Mouse (Mus musculus) heart, postnatal 0 days (tissue): Measurements from ENCODE around the gene Syt2. TPM values are rescaled to one million over a fixed set of nuclear protein-coding genes. Genes with fewer than 3 reads are reported as not detected.

ENCODE experiments used
- ATAC-seq: fragments of 200-750 bp; cut with Nextera tagmentation; 2 replicates; pipeline ENCODE4 v1.8.0; 2017; ENCODE audit warnings: low read depth, moderate number of reproducible peaks, moderate library complexity; ENCODE audit not compliant: insufficient read depth
- DNase-seq: peaks from one replicate; pipeline ENCODE4 v3.0.0-alpha.2; 2016; ENCODE audit warnings: low spot score
- H3K27ac ChIP-seq: fragments of 300-500 bp; sonication (generic); 2 replicates; pipeline ENCODE4 v1.5.1; 2014; ENCODE audit warnings: low read depth, mild to moderate bottlenecking
- H3K27me3 ChIP-seq: fragments of 300-500 bp; sonication (generic); 2 replicates; pipeline ENCODE4 v1.6.1; 2014; ENCODE audit warnings: low read length, mixed read lengths; ENCODE audit not compliant: control insufficient read depth, insufficient read depth
- H3K36me3 ChIP-seq: fragments of 300-500 bp; sonication (generic); replicated peaks from 2 replicates; pipeline ENCODE4 v1.6.1; 2014; ENCODE audit warnings: low read length, mixed read lengths; ENCODE audit not compliant: control insufficient read depth, insufficient read depth
- H3K4me1 ChIP-seq: fragments of 300-500 bp; sonication (generic); 2 replicates; pipeline ENCODE4 v1.6.1; 2014; ENCODE audit warnings: antibody characterized with exemption; ENCODE audit not compliant: control insufficient read depth, insufficient read depth
- H3K4me2 ChIP-seq: fragments of 300-500 bp; sonication (generic); 2 replicates; pipeline ENCODE4 v1.6.1; 2014; ENCODE audit warnings: low read depth, mild to moderate bottlenecking, low read length, moderate library complexity
- H3K4me3 ChIP-seq: fragments of 300-500 bp; sonication (generic); 2 replicates; pipeline ENCODE4 v1.5.1; 2014; ENCODE audit warnings: low read depth, low read length
- H3K9ac ChIP-seq: fragments of 300-500 bp; sonication (generic); replicated peaks from 2 replicates; pipeline ENCODE4 v1.6.1; 2014; ENCODE audit warnings: low read depth, low read length, mixed read lengths
- H3K9me3 ChIP-seq: fragments of 300-500 bp; sonication (generic); replicated peaks from 2 replicates; pipeline ENCODE4 v1.6.1; 2016; ENCODE audit warnings: low read length; ENCODE audit not compliant: control insufficient read depth
- CTCF ChIP-seq: IDR thresholded peaks from 2 replicates; pipeline ENCODE4 v1.5.1; 2016; ENCODE audit warnings: antibody characterized with exemption, control low read depth, low read depth
- WGBS: fragments of 180-500 bp; shearing (Covaris S2); extraction: QIAGEN DNeasy Blood & Tissue Kit; methylation state at CpG from one replicate; pipeline ENCODE4 v1.1.7; 2014; 5-methylcytosine and 5-hydroxymethylcytosine counted together
- microRNA-seq: library from miRNA; unstranded; fragments of <30 nt; microRNA quantifications from one replicate; pipeline ENCODE4, GENCODE M21; 2016
- polyA plus RNA-seq: library from polyadenylated mRNA; unstranded; fragments of >200 nt; fragmentation: Nextera tagmentation; extraction: Ambion mirVana; gene quantifications from 2 replicates; pipeline ENCODE4 v1.2.1, GENCODE M21; 2015
- total RNA-seq: library from RNA; depleted of rRNA; stranded (reverse); fragments of >200 nt; gene quantifications from 2 replicates; pipeline ENCODE4 v1.2.3, GENCODE M21; 2014; ENCODE audit warnings: low replicate concordance; rRNA removed

Gene Syt2
- total and polyA plus RNA-seq, 2 experiments from 2014 or later: 0.03 to 0.53 TPM

GRCm38 (mm10) chr1:134805471-134805870 is 159.0 kb downstream of the Syt2 start:
- H3K9ac ChIP-seq: no peak overlapping the region
- no peaks in the 10 kb centered on the region for H3K27me3 ChIP-seq
- DNase-seq (no peak), ATAC-seq (no peak)
- H3K36me3 ChIP-seq: peaks cover 4% of the 10 kb centered on the region; the same call in 1 of the 2 replicates
- no peak for TF ChIP-seq CTCF
- WGBS: 77% methylated on average over 9 of the region's 9 CpGs
- H3K4me1 ChIP-seq: peaks cover 34% of the 10 kb centered on the region
- no peak overlapping the region for H3K4me3 ChIP-seq
- no peak overlapping the region for H3K4me2 ChIP-seq
- no peaks in the 10 kb centered on the region for H3K9me3 ChIP-seq
- H3K27ac ChIP-seq: peak overlapping the region; percentile 97; the same call in 1 of the 2 replicates

Small RNA genes within 50 kb of the gene (microRNA-seq; reads per million reads assigned to microRNA genes)
- not detected for gene Gm22232

Other genes with a start within 250 kb of the Syt2 start
- gene Cyb5r1, start 241.1 kb upstream of the Syt2 start, total RNA-seq: 34.4 and 40.0 TPM in 2 replicates
- gene Cyb5r1, start 241.1 kb upstream of the Syt2 start, polyA plus RNA-seq: 32.9 and 33.9 TPM in 2 replicates
- gene Adipor1, start 231.3 kb upstream of the Syt2 start, total RNA-seq: 210 and 238 TPM in 2 replicates
- 123 and 124 TPM in 2 replicates for gene Adipor1, start 231.3 kb upstream of the Syt2 start, polyA plus RNA-seq
- gene Klhl12, start 191.1 kb upstream of the Syt2 start, total RNA-seq: 15.9 and 17.5 TPM in 2 replicates
- gene Klhl12, start 191.1 kb upstream of the Syt2 start, polyA plus RNA-seq: 13.6 and 13.9 TPM in 2 replicates
- gene Rabif, start 152.0 kb upstream of the Syt2 start, total RNA-seq: 9.7 and 14.0 TPM in 2 replicates
- gene Rabif, start 152.0 kb upstream of the Syt2 start, polyA plus RNA-seq: 21.4 and 22.8 TPM in 2 replicates
- gene Mgat4e, start 97.0 kb upstream of the Syt2 start, total RNA-seq: not detected in 2 replicates
- gene Mgat4e, start 97.0 kb upstream of the Syt2 start, polyA plus RNA-seq: not detected in 2 replicates
- gene Kdm5b, start 86.5 kb upstream of the Syt2 start, total RNA-seq: 29.3 and 30.1 TPM in 2 replicates
- 19.0 and 19.4 TPM in 2 replicates for gene Kdm5b, start 86.5 kb upstream of the Syt2 start, polyA plus RNA-seq